Mouse (Mus musculus) thymus, adult 2 months (tissue): ENCODE results near the gene Mb21d2. TPM values are rescaled to one million over a fixed set of nuclear protein-coding genes. Genes with fewer than 3 reads are reported as not detected.

Experiments
- DNase-seq: peaks from one replicate; pipeline ENCODE4 v3.0.0; 2021
- H3K27ac ChIP-seq: fragments of 200-500 bp; 2 replicates; pipeline ENCODE4 v1.5.1; 2012; ENCODE audit warnings: low read length, control low read depth; ENCODE audit not compliant: control insufficient read depth, insufficient read depth
- H3K27me3 ChIP-seq: fragments of 200-500 bp; 2 replicates; pipeline ENCODE4 v1.6.1; 2012; ENCODE audit warnings: mild to moderate bottlenecking, low read length, moderate library complexity, mixed read lengths; ENCODE audit not compliant: control insufficient read depth, insufficient read depth
- H3K36me3 ChIP-seq: fragments of 200-500 bp; 2 replicates; pipeline ENCODE4 v1.6.1; 2012; ENCODE audit warnings: mild to moderate bottlenecking, low read length, moderate library complexity; ENCODE audit not compliant: control insufficient read depth, insufficient read depth
- H3K4me1 ChIP-seq: fragments of 200-500 bp; replicated peaks from 2 replicates; pipeline ENCODE4 v1.6.1; 2012; ENCODE audit warnings: low read length; ENCODE audit not compliant: control insufficient read depth, insufficient read depth
- H3K4me3 ChIP-seq: fragments of 200-500 bp; 2 replicates; pipeline ENCODE4 v1.5.1; 2012; ENCODE audit warnings: mild to moderate bottlenecking, low read length, control low read depth, moderate library complexity; ENCODE audit not compliant: control insufficient read depth, insufficient read depth
- CTCF ChIP-seq: fragments of 200-500 bp; IDR thresholded peaks from 2 replicates; pipeline ENCODE4 v1.5.1; 2012; ENCODE audit warnings: mild to moderate bottlenecking, control low read depth, low read length, moderate library complexity, borderline replicate concordance; ENCODE audit not compliant: control insufficient read depth, poor library complexity, insufficient read depth; ENCODE audit errors: extremely low read depth
- POLR2A ChIP-seq: fragments of 200-500 bp; IDR thresholded peaks from 2 replicates; pipeline ENCODE4 v1.6.1; 2012; ENCODE audit warnings: mild to moderate bottlenecking, low read length, control low read depth, moderate library complexity; ENCODE audit not compliant: control insufficient read depth, poor library complexity, insufficient read depth; ENCODE audit errors: extremely low read depth
- WGBS: fragments of 180-500 bp; shearing (Covaris S2); methylation state at CpG from one replicate; pipeline ENCODE4 v1.1.7; 2018; 5-methylcytosine and 5-hydroxymethylcytosine counted together
- polyA plus RNA-seq: library from polyadenylated mRNA; depleted of rRNA; stranded (reverse); fragments of >200 nt; gene quantifications from 2 replicates; pipeline ENCODE4 v1.2.3, GENCODE M21; 2012

Gene Mb21d2
- polyA plus RNA-seq, 1 experiment = 3.3 TPM

- no peak overlapping the region for H3K27ac ChIP-seq
- WGBS = 95% methylated on average over 4 of the region's 4 CpGs
These were observed 30.3 kb downstream of the Mb21d2 start for GRCm38 (mm10) chr16:28899161-28899540.

DNA sequence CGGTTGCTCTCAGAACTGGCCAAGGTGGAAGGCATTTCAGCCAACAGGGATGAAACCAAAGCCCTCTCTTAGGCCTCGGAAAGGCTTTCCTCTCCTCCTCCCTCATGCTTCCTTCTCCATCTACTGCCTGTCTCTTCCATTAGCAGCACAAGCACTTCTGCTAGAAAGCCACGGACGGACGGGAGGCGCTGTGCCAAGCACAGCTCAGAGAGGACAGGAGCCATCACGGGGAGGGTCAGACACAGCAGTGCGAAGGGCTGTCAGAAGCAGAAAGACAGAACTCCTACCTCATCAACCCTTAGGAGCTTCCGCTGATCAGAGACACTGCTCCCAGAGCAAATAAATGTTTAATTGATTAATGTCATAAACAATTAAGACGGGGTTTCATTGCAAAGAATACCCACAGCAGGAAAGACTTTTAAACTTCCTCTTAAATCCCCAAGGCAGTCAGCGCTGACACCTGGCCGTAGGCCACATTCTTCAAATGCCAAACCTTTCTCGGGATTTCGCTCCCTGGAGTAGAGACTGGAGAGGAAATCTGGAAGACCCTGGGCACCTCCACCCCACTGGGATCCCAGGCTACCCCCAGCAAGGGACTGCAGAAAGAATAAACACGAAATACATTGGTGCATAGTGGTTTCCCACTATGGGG is 30.8 kb downstream of the Mb21d2 start:
- no peak for TF ChIP-seq CTCF
- TF ChIP-seq POLR2A = no peak
- H3K27me3 ChIP-seq = no peaks in the 10 kb centered on the region
- 60% methylated on average over 15 of the region's 15 CpGs for WGBS
- no peaks in the 10 kb centered on the region for H3K4me1 ChIP-seq
- no peak for DNase-seq
- no peak overlapping the region for H3K27ac ChIP-seq
- no peaks in the 10 kb centered on the region for H3K36me3 ChIP-seq
- H3K4me3 ChIP-seq = no peak overlapping the region

More at GRCm38 (mm10) chr16:28899161-28899540, 30.3 kb downstream of the Mb21d2 start:
- H3K4me1 ChIP-seq = no peaks in the 10 kb centered on the region
- no peak overlapping the region for H3K4me3 ChIP-seq
- TF ChIP-seq POLR2A = no peak
- no peak for TF ChIP-seq CTCF
- no peaks in the 10 kb centered on the region for H3K27me3 ChIP-seq
- no peak for DNase-seq
- H3K36me3 ChIP-seq = no peaks in the 10 kb centered on the region

DNA sequence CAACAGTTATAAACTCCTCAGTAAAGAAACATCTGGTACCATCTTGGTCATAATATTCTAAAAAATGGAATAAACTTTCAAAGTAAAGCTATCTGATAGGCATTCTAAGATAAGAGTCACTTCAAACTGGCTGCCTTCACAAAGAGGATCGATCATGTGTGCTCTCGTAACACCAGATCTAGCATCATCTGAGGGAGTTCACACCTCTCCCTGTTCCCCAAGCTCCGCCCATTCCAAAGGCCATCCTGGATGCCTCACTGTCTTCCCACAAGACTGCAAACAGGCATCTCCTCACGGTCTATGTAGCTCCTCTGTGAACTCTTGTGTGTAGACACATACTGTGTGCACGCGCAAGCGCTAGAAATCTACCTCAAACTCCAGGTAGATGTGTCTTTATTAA is 32.9 kb downstream of the Mb21d2 start:
- no peak overlapping the region for H3K27ac ChIP-seq
- H3K27me3 ChIP-seq = no peaks in the 10 kb centered on the region
- DNase-seq = no peak
- H3K4me1 ChIP-seq = no peaks in the 10 kb centered on the region
- H3K4me3 ChIP-seq = no peak overlapping the region
- WGBS = 97% methylated on average over 7 of the region's 7 CpGs
- TF ChIP-seq CTCF = no peak
- TF ChIP-seq POLR2A = no peak
- no peaks in the 10 kb centered on the region for H3K36me3 ChIP-seq

DNA sequence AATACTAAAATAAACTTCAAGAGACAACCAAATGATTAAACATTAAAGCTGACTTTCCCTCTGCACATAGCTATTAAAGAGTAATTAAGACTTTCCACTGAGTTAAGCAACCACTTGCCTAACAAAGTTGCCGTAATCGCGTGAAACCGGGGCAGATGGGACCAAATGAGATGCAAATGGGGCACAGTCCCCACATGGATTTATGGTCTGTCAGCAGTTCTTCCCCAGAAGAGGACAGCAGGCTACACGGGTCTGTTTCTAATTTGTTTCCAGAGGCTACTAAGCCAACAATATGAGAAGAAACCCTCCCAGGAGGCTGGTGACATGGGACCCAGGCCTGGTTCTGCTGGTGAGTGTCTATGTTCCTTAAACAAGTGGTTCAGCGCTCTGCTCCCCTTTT is 34.6 kb downstream of the Mb21d2 start:
- TF ChIP-seq CTCF (no peak), POLR2A (no peak)
- DNase-seq = no peak
- no peaks in the 10 kb centered on the region for H3K27me3 ChIP-seq
- no peak overlapping the region for H3K4me3 ChIP-seq
- H3K4me1 ChIP-seq = no peaks in the 10 kb centered on the region
- no peaks in the 10 kb centered on the region for H3K36me3 ChIP-seq
- WGBS = 88% methylated on average over 6 of the region's 6 CpGs
- no peak overlapping the region for H3K27ac ChIP-seq

DNA sequence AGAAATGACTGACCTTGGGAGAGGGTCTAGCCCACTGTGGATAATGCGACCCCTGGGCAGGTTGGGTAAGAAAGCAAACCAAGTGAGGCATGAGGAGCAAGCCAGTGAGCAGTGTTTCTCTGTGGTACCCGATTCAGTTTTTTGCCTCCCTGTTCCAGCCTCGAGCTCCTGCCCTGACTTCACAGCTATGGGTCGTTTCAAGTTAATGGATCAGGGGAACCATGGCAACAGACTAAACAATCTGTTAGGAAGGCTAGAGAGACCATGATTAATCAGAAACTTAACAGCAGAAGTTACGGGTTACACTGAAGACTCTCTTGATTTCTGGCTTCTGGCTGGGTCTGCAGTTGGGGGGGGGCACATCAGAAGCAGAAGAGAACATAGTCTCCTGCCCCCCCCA is 36.2 kb downstream of the Mb21d2 start:
- DNase-seq = no peak
- TF ChIP-seq CTCF = no peak
- TF ChIP-seq POLR2A = no peak
- Histone ChIP-seq H3K36me3 (no peaks in the 10 kb centered on the region), H3K4me1 (no peaks in the 10 kb centered on the region), H3K4me3 (no peak overlapping the region), H3K27me3 (no peaks in the 10 kb centered on the region), H3K27ac (no peak overlapping the region)
- WGBS = 82% methylated on average over 5 of the region's 5 CpGs

GRCm38 (mm10) chr16:28886201-28886745 is 43.2 kb downstream of the Mb21d2 start:
- Histone ChIP-seq H3K4me1 (no peaks in the 10 kb centered on the region), H3K27me3 (no peaks in the 10 kb centered on the region), H3K27ac (no peak overlapping the region), H3K4me3 (no peak overlapping the region), H3K36me3 (no peaks in the 10 kb centered on the region)
- no peak for DNase-seq
- 95% methylated on average over 9 of the region's 9 CpGs for whole genome bisulfite sequencing
- TF ChIP-seq CTCF (no peak), POLR2A (no peak)

- Histone ChIP-seq H3K4me3 (no peak overlapping the region), H3K4me1 (no peaks in the 10 kb centered on the region), H3K27me3 (no peaks in the 10 kb centered on the region), H3K36me3 (no peaks in the 10 kb centered on the region), H3K27ac (no peak overlapping the region)
- WGBS = 96% methylated on average over 8 of the region's 8 CpGs
- TF ChIP-seq CTCF (no peak), POLR2A (no peak)
- DNase-seq = no peak
These were observed 44.0 kb downstream of the Mb21d2 start for GRCm38 (mm10) chr16:28885474-28885873.
